8 mouse cellular contexts compared by ENCODE assay signal in genomic region chr17:27564391-27565162, GRCm38 (mm10). TPM values are rescaled to one million over a fixed set of nuclear protein-coding genes. Genes with fewer than 3 reads are reported as not detected.
A peak's percentile ranks its signal among the peaks of the same experiment; 100 is the strongest.
DNase-seq lines count a peak whose midpoint lies in the region; ATAC-seq and TF ChIP-seq lines count a peak whose summit lies in the region.

No protein-coding gene starts in this region.

- H3K4me2 ChIP-seq in heart, embryonic 15.5 days, result peak overlapping the region; percentile 95

- ATAC-seq in heart, embryonic 15.5 days (replicated peaks; ENCODE audit: insufficient number of reproducible peaks, insufficient read depth, low FRiP score, low read depth), result no peak
- peak; percentile 26; the same call in 1 of the 2 replicates for ATAC-seq in erythroblast, adult 5-6 weeks (replicated peaks; ENCODE audit: low FRiP score, poor library complexity, severe bottlenecking)

- no peaks in the 10 kb centered on the region for H3K9me3 ChIP-seq in heart, embryonic 15.5 days (replicated peaks)
- H3K9me3 ChIP-seq in ES-E14 (ENCODE audit: control insufficient read depth, insufficient read depth, low read depth, low read length), result no peaks in the 10 kb centered on the region

- in situ Hi-C loops in ES-E14 (cut with MboI; ENCODE audit: low sequenced_read_pairs in 2 of 2, unreplicated experiment in 2 of 2), result no loop called here

- peaks cover 34% of the 10 kb centered on the region for H3K4me1 ChIP-seq in heart, embryonic 15.5 days (replicated peaks)
- H3K4me1 ChIP-seq in ES-E14 (ENCODE audit: control insufficient read depth in 2 of 2, insufficient read depth in 2 of 2, low read length in 2 of 2, poor library complexity in 1 of 2), result peaks cover 7 to 13% of the 10 kb centered on the region in 2 experiments; a peak in 3 of 4 replicates

- DNase-seq in heart, postnatal 25 days (ENCODE audit: low spot score), result no peak
- DNase-seq in ES-E14 (ENCODE audit: low read depth, low spot score), result no peak
- DNase-seq in kidney, postnatal 4 days, result peak; percentile 49 to 59
- DNase-seq in neural tube, embryonic 10.5 days (ENCODE audit: extremely low spot score, low spot score), result peak; percentile 63
- DNase-seq in gastrocnemius, postnatal 4 days (ENCODE audit: low spot score in 2 of 2), result no peak
- no peak for DNase-seq in adrenal gland, postnatal 10 days

- peak overlapping the region; percentile 60 for H3K27ac ChIP-seq in heart, embryonic 15.5 days
- peak overlapping the region; percentile 6; the same call in 1 of the 2 replicates for H3K27ac ChIP-seq in ES-E14 (ENCODE audit: insufficient read depth, low read depth, low read length, poor library complexity, severe bottlenecking)

- 17% methylated on average over 20 of the region's 20 CpGs for WGBS in heart, embryonic 15.5 days

- H3K27me3 ChIP-seq in heart, embryonic 15.5 days, result no peaks in the 10 kb centered on the region

- peak overlapping the region; percentile 75 for H3K9ac ChIP-seq in heart, embryonic 15.5 days
- peak overlapping the region; percentile 59 for H3K9ac ChIP-seq in ES-E14 (ENCODE audit: insufficient read depth, low read depth, low read length, poor library complexity, severe bottlenecking)

- peak overlapping the region; percentile 72 for H3K4me3 ChIP-seq in heart, embryonic 15.5 days
- H3K4me3 ChIP-seq in ES-E14 (ENCODE audit: insufficient read depth in 1 of 2, low read depth in 1 of 2, low read length in 2 of 2, poor library complexity in 1 of 2, severe bottlenecking in 1 of 2), result peak overlapping the region; percentile 69

- H3K36me3 ChIP-seq in heart, embryonic 15.5 days, result no peaks in the 10 kb centered on the region
- peaks cover 26% of the 10 kb centered on the region for H3K36me3 ChIP-seq in ES-E14 (ENCODE audit: control insufficient read depth, insufficient read depth, low read length, poor library complexity, severe bottlenecking)

- intact Hi-C loops in heart, postnatal 25 days (cut with DNase I), result loop anchor here (1.0 to 10.0 kb wide), 3 partner anchors 30 to 200 kb away; no protein-coding TSS in a partner anchor

TF ChIP-seq in ES-E14, 5 proteins besides CTCF, POLR2A, EP300 and RAD21:
- TF ChIP-seq MAFK (IDR thresholded peaks at IDR 0.05; ENCODE audit: insufficient read depth, low read depth, low read length) (no peak), CHD2 (IDR thresholded peaks at IDR 0.05; ENCODE audit: low read depth, low read length) (no peak), ZNF384 (IDR thresholded peaks at IDR 0.05; ENCODE audit: low read depth, low read length) (no peak), HCFC1 (IDR thresholded peaks at IDR 0.05; ENCODE audit: borderline replicate concordance, insufficient read depth, low read length) (no peak), ZC3H11A (IDR thresholded peaks at IDR 0.05; ENCODE audit: borderline replicate concordance, low read depth, low read length) (no peak)

RNA-seq across cellular contexts. Expression of gene AI413582, which starts 1.0 kb away (rescaled TPM):
- 14.5 and 23.0 TPM in 2 replicates for polyA plus RNA-seq in heart, embryonic 15.5 days (2015; fragmentation: Nextera tagmentation; extraction: Ambion mirVana)
- 1 to 10 TPM; 7.3 to 7.7 TPM for total RNA-seq in heart, postnatal 25 days (2021)
- 6.8 and 9.2 TPM in 2 replicates for total RNA-seq in ES-E14 (2012; rRNA removed)
- total RNA-seq in erythroblast, adult 5-6 weeks (2015; ENCODE audit: low replicate concordance), result 14.0 and 15.4 TPM in 2 replicates
- total RNA-seq in erythroblast, adult 5-6 weeks (2017; ENCODE audit: low replicate concordance), result 4.5 and 5.9 TPM in 2 replicates
- 1 to 10 TPM; 5.4 to 7.0 TPM for total RNA-seq in gastrocnemius, postnatal 4 days (2021)
- 10 to 100 TPM; 10.8 to 15.5 TPM for total RNA-seq in adrenal gland, postnatal 10 days (2021)

RNA-seq across cellular contexts. Expression of gene Hmga1, which starts 8.3 kb away (rescaled TPM):
- polyA plus RNA-seq in heart, embryonic 15.5 days (2015; fragmentation: Nextera tagmentation; extraction: Ambion mirVana), result 95.0 and 152 TPM in 2 replicates
- total RNA-seq in heart, postnatal 25 days (2021), result 10 to 100 TPM; 35.2 to 42.0 TPM
- 142 and 175 TPM in 2 replicates for total RNA-seq in ES-E14 (2012; rRNA removed)
- 63.4 and 75.7 TPM in 2 replicates for total RNA-seq in erythroblast, adult 5-6 weeks (2015; ENCODE audit: low replicate concordance)
- 14.4 and 29.6 TPM in 2 replicates for total RNA-seq in erythroblast, adult 5-6 weeks (2017; ENCODE audit: low replicate concordance)
- total RNA-seq in gastrocnemius, postnatal 4 days (2021), result 10 to 100 TPM; 48.5 to 51.3 TPM
- total RNA-seq in adrenal gland, postnatal 10 days (2021), result 10 to 100 TPM; 27.0 to 29.5 TPM

RNA-seq across cellular contexts. Expression of gene Grm4, which starts 43.4 kb away (rescaled TPM):
- polyA plus RNA-seq in heart, embryonic 15.5 days (2015; fragmentation: Nextera tagmentation; extraction: Ambion mirVana), result 0.05 and 0.36 TPM in 2 replicates
- total RNA-seq in heart, postnatal 25 days (2021), result under 1 TPM; 0.11 to 0.44 TPM
- 0.49 and 0.74 TPM in 2 replicates for total RNA-seq in ES-E14 (2012; rRNA removed)
- not detected in 2 replicates for total RNA-seq in erythroblast, adult 5-6 weeks (2015; ENCODE audit: low replicate concordance)
- total RNA-seq in erythroblast, adult 5-6 weeks (2017; ENCODE audit: low replicate concordance), result not detected in 2 replicates
- total RNA-seq in gastrocnemius, postnatal 4 days (2021), result under 1 TPM; 0.29 to 0.39 TPM
- 1 to 10 TPM; 1.9 to 3.5 TPM for total RNA-seq in adrenal gland, postnatal 10 days (2021)

RNA-seq across cellular contexts. Expression of gene Nudt3, which starts 58.7 kb away (rescaled TPM):
- 132 and 145 TPM in 2 replicates for polyA plus RNA-seq in heart, embryonic 15.5 days (2015; fragmentation: Nextera tagmentation; extraction: Ambion mirVana)
- total RNA-seq in heart, postnatal 25 days (2021), result 100 to 1,000 TPM; 343 TPM
- 79.9 and 97.9 TPM in 2 replicates for total RNA-seq in ES-E14 (2012; rRNA removed)
- 16.9 and 23.6 TPM in 2 replicates for total RNA-seq in erythroblast, adult 5-6 weeks (2015; ENCODE audit: low replicate concordance)
- total RNA-seq in erythroblast, adult 5-6 weeks (2017; ENCODE audit: low replicate concordance), result 26.0 and 34.3 TPM in 2 replicates
- total RNA-seq in gastrocnemius, postnatal 4 days (2021), result 100 to 1,000 TPM; 316 to 327 TPM
- total RNA-seq in adrenal gland, postnatal 10 days (2021), result 100 to 1,000 TPM; 166 to 171 TPM

Comparison
In these comparisons a context has a peak if more than half of its experiments do, and no peak if none do; other contexts are left out.
1. DNase-seq: peak in kidney, postnatal 4 days (2 of 2) and neural tube, embryonic 10.5 days (single experiment); none in heart, postnatal 25 days (single experiment), ES-E14 (single experiment), gastrocnemius, postnatal 4 days (0 of 2) and adrenal gland, postnatal 10 days (single experiment).